Mouse (Mus musculus) hindlimb bud, embryonic 11.5 days (tissue): Measurements from ENCODE around the gene Btbd35f18.
"Not testable (repeated sequence)": the region's sequence is repeated elsewhere in the genome, so short reads cannot be mapped to it uniquely, and the experiment has no call there.

ENCODE experiments used
- DNase-seq: peaks from one replicate; pipeline ENCODE4 v3.0.0-alpha.2; 2012; ENCODE audit warnings: low read depth, low spot score; ENCODE audit errors: extremely low spot score

Gene Btbd35f18

DNA sequence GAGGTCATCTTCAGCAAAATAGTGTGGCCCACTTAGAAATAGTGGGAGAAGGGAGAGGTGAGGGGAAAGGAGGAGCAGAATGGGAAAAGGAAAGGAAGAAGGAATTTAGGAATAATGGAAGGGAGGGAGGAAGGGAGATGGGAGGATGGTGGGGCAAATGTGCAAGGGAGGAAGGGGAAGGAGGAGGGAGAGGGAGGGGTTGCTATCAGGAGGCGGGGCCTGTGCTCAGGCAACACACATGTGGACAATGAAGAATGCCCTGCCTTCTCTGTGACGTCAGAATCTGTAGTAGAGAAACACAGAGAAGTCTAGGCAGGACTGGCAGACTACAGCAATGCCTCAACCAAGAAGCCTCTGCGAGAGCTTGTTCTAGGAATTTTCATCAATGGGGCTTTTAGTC lies at the start of gene Btbd35f18:
Btbd35f18 (plus strand) TSS at position 301 of the 400 bp plus-strand sequence.
- not testable (repeated sequence) for DNase-seq
